Mouse (Mus musculus) liver, embryonic 11.5 days (tissue): ENCODE measurements at regions not wholly inside any gene's neighbourhood (a gene's known extent, or its start where the extent isn't known, plus 50 kb on each side); places are given as distances from the start of the nearest gene placed in this dataset.

Source experiments
- ATAC-seq: fragments of 200-750 bp; cut with Nextera tagmentation; replicated peaks from 2 replicates; pipeline ENCODE4 v1.8.0; 2017; ENCODE audit warnings: moderate number of reproducible peaks, mild to moderate bottlenecking, moderate TSS enrichment, moderate library complexity; ENCODE audit not compliant: low FRiP score
- DNase-seq: peaks from one replicate; pipeline ENCODE4 v3.0.0-alpha.2; 2017; ENCODE audit warnings: low spot score
- H3K27ac ChIP-seq: fragments of 300-500 bp; sonication (generic); 2 replicates; pipeline ENCODE4 v1.5.1; 2014; ENCODE audit warnings: mild to moderate bottlenecking, low read depth, low read length, control low read depth
- H3K27me3 ChIP-seq: fragments of 300-500 bp; sonication (generic); replicated peaks from 2 replicates; pipeline ENCODE4 v1.6.1; 2014; ENCODE audit warnings: low read length, mixed read lengths; ENCODE audit not compliant: control insufficient read depth, insufficient read depth
- H3K36me3 ChIP-seq: fragments of 300-500 bp; sonication (generic); 2 replicates; pipeline ENCODE4 v1.6.1; 2014; ENCODE audit warnings: mild to moderate bottlenecking, low read length, moderate library complexity, mixed read lengths; ENCODE audit not compliant: control insufficient read depth, insufficient read depth
- H3K4me1 ChIP-seq: fragments of 300-500 bp; sonication (generic); replicated peaks from 2 replicates; pipeline ENCODE4 v1.6.1; 2014; ENCODE audit warnings: low read length, mixed read lengths; ENCODE audit not compliant: control insufficient read depth, insufficient read depth
- H3K4me2 ChIP-seq: fragments of 300-500 bp; sonication (generic); 2 replicates; pipeline ENCODE4 v1.6.1; 2014; ENCODE audit warnings: mild to moderate bottlenecking, control low read depth, moderate library complexity
- H3K4me3 ChIP-seq: fragments of 300-500 bp; sonication (generic); 2 replicates; pipeline ENCODE4 v1.5.1; 2014; ENCODE audit warnings: low read depth, low read length, control low read depth
- H3K9ac ChIP-seq: fragments of 300-500 bp; sonication (generic); 2 replicates; pipeline ENCODE4 v1.6.1; 2014; ENCODE audit warnings: low read depth, low read length, control low read depth
- H3K9me3 ChIP-seq: fragments of 300-500 bp; sonication (generic); 2 replicates; pipeline ENCODE4 v1.6.1; 2016; ENCODE audit warnings: low read length, inconsistent platforms, mixed read lengths; ENCODE audit not compliant: control insufficient read depth
- WGBS: fragments of 180-500 bp; shearing (Covaris S2); extraction: QIAGEN DNeasy Blood & Tissue Kit; methylation state at CpG from one replicate; pipeline ENCODE4 v1.1.7; 2014; 5-methylcytosine and 5-hydroxymethylcytosine counted together

DNA sequence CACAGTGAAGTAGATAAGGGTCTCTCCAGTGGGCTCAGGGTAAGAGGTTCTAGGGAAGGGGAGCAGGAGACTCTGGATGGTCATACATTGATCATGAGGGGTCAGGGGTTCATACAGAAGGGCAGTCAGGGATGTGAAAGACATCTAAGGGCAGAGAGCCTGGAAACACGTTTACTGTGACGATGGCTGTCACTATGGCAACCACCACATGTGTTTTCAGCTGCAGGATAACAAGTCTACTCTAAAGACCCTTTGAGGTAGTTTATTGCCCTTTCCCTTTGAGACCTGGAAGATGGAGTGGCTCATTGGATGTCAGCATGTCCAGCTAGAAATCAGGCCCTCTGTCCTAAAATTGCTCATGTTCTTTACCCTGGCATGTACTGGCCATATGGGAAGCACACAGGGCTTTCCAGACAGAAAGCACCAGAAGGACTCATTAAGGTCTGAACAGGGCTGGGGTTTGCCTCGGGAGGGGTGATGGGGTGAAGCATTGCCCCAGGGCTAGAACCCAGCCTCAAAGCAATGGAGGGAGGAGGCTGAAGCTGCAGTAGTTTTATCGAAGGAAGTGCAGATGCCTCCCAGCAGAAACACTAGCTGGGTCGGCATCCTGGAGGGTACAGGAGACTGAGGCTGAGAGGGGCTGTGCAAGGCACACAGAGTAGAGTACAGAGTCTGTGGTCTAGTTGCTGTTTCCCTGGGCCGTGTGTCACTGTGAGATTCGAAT lies 271.0 kb upstream of the Myt1l start:
- ATAC-seq (no peak), DNase-seq (no peak)
- H3K4me1 ChIP-seq: no peaks in the 10 kb centered on the region; the same call in 1 of the 2 replicates
- H3K9ac ChIP-seq: no peak overlapping the region
- no peak overlapping the region for H3K27ac ChIP-seq
- no peak overlapping the region for H3K4me2 ChIP-seq
- no peaks in the 10 kb centered on the region for H3K36me3 ChIP-seq
- no peaks in the 10 kb centered on the region for H3K9me3 ChIP-seq
- H3K4me3 ChIP-seq: no peak overlapping the region
- WGBS: 45% methylated on average over 7 of the region's 7 CpGs
- no peaks in the 10 kb centered on the region for H3K27me3 ChIP-seq

DNA sequence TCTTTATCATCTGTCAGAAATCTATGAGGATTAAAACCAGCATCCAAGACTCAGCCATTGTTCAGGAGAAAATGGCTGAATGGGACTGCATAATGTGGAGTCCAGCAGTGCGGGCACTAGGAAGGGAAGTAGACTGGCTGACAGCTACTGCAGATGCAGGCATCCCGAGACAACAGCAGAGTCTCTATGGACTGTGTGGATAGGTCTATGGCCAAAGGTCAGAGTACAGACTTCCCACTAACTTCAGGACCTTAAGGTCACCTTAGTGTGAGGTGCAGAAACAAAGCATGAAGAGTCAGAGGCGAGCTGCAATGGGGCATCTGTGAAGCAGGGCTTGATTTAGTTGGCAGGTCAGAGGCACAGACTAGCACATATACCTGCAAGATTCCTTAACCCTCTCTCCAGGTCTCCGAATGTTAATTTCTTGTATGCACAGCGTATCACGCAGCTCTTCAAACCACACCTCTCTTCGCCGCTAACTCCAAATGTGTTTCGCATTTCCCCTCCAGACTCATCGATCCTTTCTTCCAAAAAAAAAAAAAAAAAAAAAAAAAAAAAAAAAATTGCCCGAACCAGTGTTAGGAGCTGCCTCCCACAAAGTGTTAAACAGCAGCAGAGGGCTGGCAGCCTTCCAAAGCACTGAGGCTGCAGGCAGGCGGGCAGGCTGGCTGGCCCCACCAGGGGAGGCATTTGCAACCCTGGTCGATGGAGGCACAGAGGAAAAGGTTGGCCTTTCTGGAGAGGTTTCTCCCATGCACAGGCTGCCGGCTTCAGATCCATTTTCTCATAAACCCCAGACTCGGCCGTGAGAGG lies 270.2 kb upstream of the Myt1l start:
- no peak for ATAC-seq
- Histone ChIP-seq H3K9ac (no peak overlapping the region), H3K36me3 (no peaks in the 10 kb centered on the region), H3K27me3 (no peaks in the 10 kb centered on the region), H3K4me2 (no peak overlapping the region), H3K4me3 (no peak overlapping the region), H3K27ac (no peak overlapping the region), H3K9me3 (no peaks in the 10 kb centered on the region), H3K4me1 (no peaks in the 10 kb centered on the region; the same call in 1 of the 2 replicates)
- WGBS: 27% methylated on average over 16 of the region's 16 CpGs
- DNase-seq: peak; percentile 45

GRCm38 (mm10) chr12:29258548-29258874 lies 269.7 kb upstream of the Myt1l start:
- Histone ChIP-seq H3K9ac (no peak overlapping the region), H3K27me3 (no peaks in the 10 kb centered on the region), H3K4me3 (no peak overlapping the region), H3K4me2 (no peak overlapping the region), H3K4me1 (no peaks in the 10 kb centered on the region; the same call in 1 of the 2 replicates), H3K36me3 (no peaks in the 10 kb centered on the region), H3K27ac (no peak overlapping the region), H3K9me3 (no peaks in the 10 kb centered on the region)
- no peak for ATAC-seq
- no peak for DNase-seq

DNA sequence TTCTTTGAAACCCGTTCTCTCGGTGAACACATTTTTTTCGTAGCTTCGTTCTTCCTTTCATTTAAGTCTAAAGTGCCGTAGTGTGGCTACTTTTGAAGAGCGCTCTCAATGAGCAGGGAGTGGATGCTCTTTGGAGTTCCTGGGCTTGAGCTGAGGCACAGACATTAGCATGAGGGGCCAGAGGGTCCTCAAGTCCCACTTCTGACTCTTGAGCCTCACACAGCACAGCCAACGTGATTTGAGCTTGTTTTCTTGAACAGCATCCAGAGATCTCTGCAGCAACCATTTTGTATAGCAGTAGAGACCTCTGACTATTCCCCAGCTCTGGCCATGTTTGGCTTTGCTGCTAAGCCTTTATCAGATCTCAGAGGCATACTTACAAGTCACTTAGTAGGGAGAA lies 269.2 kb upstream of the Myt1l start:
- H3K27ac ChIP-seq: no peak overlapping the region
- no peaks in the 10 kb centered on the region for H3K27me3 ChIP-seq
- WGBS: 55% methylated on average over 7 of the region's 7 CpGs
- DNase-seq (no peak), ATAC-seq (no peak)
- H3K4me2 ChIP-seq: no peak overlapping the region
- H3K4me1 ChIP-seq: no peaks in the 10 kb centered on the region; the same call in 1 of the 2 replicates
- no peaks in the 10 kb centered on the region for H3K36me3 ChIP-seq
- no peaks in the 10 kb centered on the region for H3K9me3 ChIP-seq
- no peak overlapping the region for H3K9ac ChIP-seq
- H3K4me3 ChIP-seq: no peak overlapping the region

GRCm38 (mm10) chr12:29274166-29274565 lies 254.0 kb upstream of the Myt1l start:
- H3K9me3 ChIP-seq: no peaks in the 10 kb centered on the region
- no peaks in the 10 kb centered on the region for H3K4me1 ChIP-seq
- ATAC-seq: no peak
- H3K27ac ChIP-seq: no peak overlapping the region
- no peaks in the 10 kb centered on the region for H3K27me3 ChIP-seq
- DNase-seq: no peak
- H3K4me3 ChIP-seq: no peak overlapping the region
- WGBS: 95% methylated on average over 4 of the region's 4 CpGs
- H3K36me3 ChIP-seq: no peaks in the 10 kb centered on the region
- no peak overlapping the region for H3K9ac ChIP-seq
- no peak overlapping the region for H3K4me2 ChIP-seq

GRCm38 (mm10) chr12:29275676-29276075 lies 252.5 kb upstream of the Myt1l start:
- no peak for DNase-seq
- Histone ChIP-seq H3K27ac (no peak overlapping the region), H3K9me3 (no peaks in the 10 kb centered on the region), H3K36me3 (no peaks in the 10 kb centered on the region), H3K4me2 (no peak overlapping the region), H3K9ac (no peak overlapping the region), H3K4me1 (no peaks in the 10 kb centered on the region), H3K4me3 (no peak overlapping the region), H3K27me3 (no peaks in the 10 kb centered on the region)
- WGBS: 58% methylated on average over 4 of the region's 4 CpGs
- ATAC-seq: no peak

DNA sequence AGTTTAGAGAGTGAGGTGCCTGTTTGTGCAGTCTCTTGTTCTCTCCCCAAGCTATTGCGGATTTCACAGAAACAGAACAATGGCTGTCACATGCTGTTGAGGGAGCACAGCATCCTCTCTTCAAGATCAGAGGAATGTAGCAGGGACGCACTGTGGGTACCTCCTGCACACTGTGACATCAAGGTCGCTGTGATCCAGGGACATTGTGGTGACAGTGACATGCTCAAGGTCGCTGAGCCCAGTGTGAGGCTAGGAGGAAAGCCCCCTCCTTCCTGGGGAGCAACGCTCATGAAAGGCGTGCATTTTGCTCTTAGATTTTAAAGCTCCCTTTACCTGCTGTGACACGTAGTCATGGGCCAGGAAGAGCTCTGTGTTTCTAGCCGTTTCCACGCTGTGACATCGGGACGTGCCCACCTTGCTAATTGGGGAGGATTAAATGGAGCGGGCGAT lies 248.5 kb upstream of the Myt1l start:
- H3K4me2 ChIP-seq: peak overlapping the region; percentile 19
- no peak overlapping the region for H3K9ac ChIP-seq
- H3K36me3 ChIP-seq: no peaks in the 10 kb centered on the region
- H3K27me3 ChIP-seq: no peaks in the 10 kb centered on the region
- WGBS: 12% methylated on average over 13 of the region's 13 CpGs
- no peak overlapping the region for H3K4me3 ChIP-seq
- H3K27ac ChIP-seq: no peak overlapping the region
- no peak for DNase-seq
- ATAC-seq: no peak
- H3K4me1 ChIP-seq: no peaks in the 10 kb centered on the region
- no peaks in the 10 kb centered on the region for H3K9me3 ChIP-seq

DNA sequence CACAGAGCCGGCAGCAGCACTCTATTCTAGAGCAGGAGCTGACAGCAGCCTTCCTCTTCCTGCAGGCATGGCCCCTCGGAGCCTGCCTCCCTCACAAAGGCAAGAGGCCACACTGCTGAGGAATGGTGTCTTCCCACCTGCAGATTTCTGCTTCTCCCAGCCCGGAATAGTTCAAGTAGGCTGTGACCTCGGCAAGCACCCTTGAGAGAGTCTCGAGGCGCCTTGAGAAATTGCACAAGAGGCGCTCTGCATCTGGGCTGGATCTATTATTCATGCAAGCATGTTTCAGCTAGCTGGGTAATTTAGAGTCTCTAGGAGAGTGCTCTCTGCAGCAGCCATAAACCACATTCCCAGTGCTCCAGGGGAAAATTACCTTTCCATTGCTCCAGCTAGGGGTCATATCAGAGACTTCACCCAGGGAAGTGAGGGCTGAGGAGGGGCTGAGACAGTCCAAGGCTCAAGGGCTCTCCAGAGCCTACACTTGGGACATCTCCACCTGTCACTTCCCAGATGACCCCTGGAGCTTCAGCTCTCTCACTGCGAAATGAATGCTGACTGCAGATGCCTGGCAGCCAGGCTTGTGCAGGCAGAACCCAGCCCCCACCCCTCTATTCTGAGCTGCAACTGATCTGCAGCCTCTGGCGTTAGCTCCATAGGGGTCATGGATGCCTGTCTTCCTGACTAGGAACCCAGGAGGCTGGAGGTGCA lies 247.9 kb upstream of the Myt1l start:
- H3K36me3 ChIP-seq: no peaks in the 10 kb centered on the region
- ATAC-seq: no peak
- H3K27me3 ChIP-seq: no peaks in the 10 kb centered on the region
- no peak overlapping the region for H3K27ac ChIP-seq
- no peak overlapping the region for H3K4me3 ChIP-seq
- no peaks in the 10 kb centered on the region for H3K4me1 ChIP-seq
- 14% methylated on average over 9 of the region's 9 CpGs for WGBS
- DNase-seq: no peak
- no peaks in the 10 kb centered on the region for H3K9me3 ChIP-seq
- H3K9ac ChIP-seq: no peak overlapping the region
- H3K4me2 ChIP-seq: peak overlapping the region; percentile 19
